27 mouse cellular contexts compared by ENCODE assay signal in genomic region chr11:114618697-114619417, GRCm38 (mm10). TPM values are rescaled to one million over a fixed set of nuclear protein-coding genes. Genes with fewer than 3 reads are reported as not detected.
DNase-seq lines count a peak whose midpoint lies in the region; ATAC-seq lines count a peak whose summit lies in the region.
"Had no signal": no experiment of that assay in that cellular context is flagged by ENCODE, and none has a peak within 500 bp of the region (broad histone marks: within the 10 kb centered on the region; RNA-seq: fewer than 3 reads in every experiment).

No protein-coding gene starts in this region.

- no peak overlapping the region for H3K4me3 ChIP-seq in heart, embryonic 11.5 days (ENCODE audit: low read depth, low read length)
- H3K4me3 ChIP-seq in neural tube, embryonic 15.5 days (replicated peaks) = no peak overlapping the region
- H3K4me3 ChIP-seq: heart, embryonic 15.5 days; hindbrain, embryonic 15.5 days; left cerebral cortex, adult 2 months; liver, embryonic 13.5 days; midbrain, embryonic 12.5 days had no signal

- H3K4me2 ChIP-seq in heart, embryonic 11.5 days = peak overlapping the region; percentile 35
- H3K4me2 ChIP-seq in neural tube, embryonic 15.5 days = no peak overlapping the region
- H3K4me2 ChIP-seq: heart, embryonic 15.5 days; hindbrain, embryonic 15.5 days; liver, embryonic 13.5 days; midbrain, embryonic 12.5 days had no signal

- no peak overlapping the region for H3K27ac ChIP-seq in heart, embryonic 11.5 days (ENCODE audit: low read depth, low read length)
- H3K27ac ChIP-seq in neural tube, embryonic 15.5 days (replicated peaks) = no peak overlapping the region
- H3K27ac ChIP-seq: heart, embryonic 15.5 days; hindbrain, embryonic 15.5 days; kidney, postnatal 0 days; left cerebral cortex, adult 2 months; liver, embryonic 13.5 days; midbrain, embryonic 12.5 days had no signal

- DNase-seq in heart, adult 18-20 months = no peak
- DNase-seq in ES-CJ7 (ENCODE audit: low read depth, low spot score) = peak; percentile 69
- peak; percentile 78 for DNase-seq in ZHBTc4 (ENCODE audit: low read depth, low spot score)
- DNase-seq in telencephalon, adult 2 months (ENCODE audit: low read depth, low spot score) = peak; percentile 16
- DNase-seq in gastrocnemius, postnatal 25 days = no peak
- DNase-seq: adrenal gland, adult 8-10 months; cerebellum, adult 8-10 months; cerebellum, postnatal 36 days; embryo, embryonic 11 days; gastrocnemius, postnatal 36 days; kidney, adult 2 months; layer of hippocampus, adult 9-11 months; liver, embryonic 13.5 days; lung, adult 2 months; lung, postnatal 14 days; thymus, postnatal 25 days had no signal

- no peak for ATAC-seq in heart, embryonic 11.5 days (replicated peaks; ENCODE audit: insufficient number of reproducible peaks, low FRiP score, low TSS enrichment)
- ATAC-seq in neural tube, embryonic 15.5 days (ENCODE audit: low FRiP score) = no peak
- ATAC-seq: activated CD4-positive, CD25-positive, alpha-beta regulatory T cell, adult 4 months; forebrain, embryonic 14.5 days; Patski had no signal

- H3K36me3 ChIP-seq in heart, embryonic 11.5 days (ENCODE audit: control insufficient read depth, insufficient read depth, low read length) = no peaks in the 10 kb centered on the region
- H3K36me3 ChIP-seq in neural tube, embryonic 15.5 days = no peaks in the 10 kb centered on the region
- H3K36me3 ChIP-seq: G1E; heart, embryonic 15.5 days; hindbrain, embryonic 15.5 days; liver, embryonic 13.5 days; midbrain, embryonic 12.5 days had no signal

- peaks cover 5% of the 10 kb centered on the region; the same call in 1 of the 2 replicates for H3K4me1 ChIP-seq in heart, embryonic 11.5 days (ENCODE audit: control insufficient read depth, insufficient read depth, low read length)
- no peaks in the 10 kb centered on the region for H3K4me1 ChIP-seq in neural tube, embryonic 15.5 days
- H3K4me1 ChIP-seq: hindbrain, embryonic 15.5 days; liver, embryonic 13.5 days; midbrain, embryonic 12.5 days had no signal

- H3K9me3 ChIP-seq in heart, embryonic 11.5 days (replicated peaks; ENCODE audit: control insufficient read depth, low read length) = no peaks in the 10 kb centered on the region
- no peaks in the 10 kb centered on the region for H3K9me3 ChIP-seq in neural tube, embryonic 15.5 days (replicated peaks)
- H3K9me3 ChIP-seq: heart, embryonic 15.5 days; hindbrain, embryonic 15.5 days; liver, embryonic 13.5 days; midbrain, embryonic 12.5 days had no signal

- 44% methylated on average over 17 of the region's 17 CpGs for WGBS in heart, embryonic 11.5 days (ENCODE audit: insufficient replicate concordance)
- WGBS in neural tube, embryonic 15.5 days = 42% methylated on average over 17 of the region's 17 CpGs

- no peaks in the 10 kb centered on the region for H3K27me3 ChIP-seq in heart, embryonic 11.5 days (ENCODE audit: control insufficient read depth, insufficient read depth, low read length)
- no peaks in the 10 kb centered on the region for H3K27me3 ChIP-seq in neural tube, embryonic 15.5 days (replicated peaks)
- H3K27me3 ChIP-seq: hindbrain, embryonic 15.5 days; liver, embryonic 13.5 days; midbrain, embryonic 12.5 days had no signal

- 0 out of 2 replicates have a peak overlapping the region, but pooled peaks have one; percentile 16 for H3K9ac ChIP-seq in heart, embryonic 11.5 days (ENCODE audit: low read depth, low read length)
- no peak overlapping the region for H3K9ac ChIP-seq in neural tube, embryonic 15.5 days (replicated peaks)
- H3K9ac ChIP-seq: heart, embryonic 15.5 days; hindbrain, embryonic 15.5 days; liver, embryonic 13.5 days; midbrain, embryonic 12.5 days had no signal

RNA-seq across cellular contexts. Expression of gene Rpl38, which starts 49.5 kb away (rescaled TPM):
- polyA plus RNA-seq in heart, embryonic 11.5 days (2014; fragmentation: Nextera tagmentation; extraction: Ambion mirVana) = 781 and 853 TPM in 2 replicates
- total RNA-seq in heart, adult 18-20 months (2021) = 100 to 1,000 TPM; 681 to 698 TPM
- polyA plus RNA-seq in neural tube, embryonic 15.5 days (2015; fragmentation: Nextera tagmentation; extraction: Ambion mirVana) = 804 and 844 TPM in 2 replicates
- 100 to 1,000 TPM; 462 to 524 TPM for total RNA-seq in gastrocnemius, postnatal 25 days (2021)

RNA-seq across cellular contexts. Expression of gene Ttyh2, which starts 56.4 kb away (rescaled TPM):
- polyA plus RNA-seq in heart, embryonic 11.5 days (2014; fragmentation: Nextera tagmentation; extraction: Ambion mirVana) = 5.0 and 5.1 TPM in 2 replicates
- total RNA-seq in heart, adult 18-20 months (2021) = 1 to 10 TPM; 3.5 to 4.1 TPM
- 30.0 and 31.0 TPM in 2 replicates for polyA plus RNA-seq in neural tube, embryonic 15.5 days (2015; fragmentation: Nextera tagmentation; extraction: Ambion mirVana)
- total RNA-seq in gastrocnemius, postnatal 25 days (2021) = 10 to 100 TPM; 17.9 to 20.1 TPM

Comparison
In these comparisons a context has a peak if more than half of its experiments do, and no peak if none do; other contexts are left out.
1. DNase-seq: peak in ES-CJ7 (single experiment), ZHBTc4 (single experiment) and telencephalon, adult 2 months (single experiment); none in heart, adult 18-20 months (0 of 2) and gastrocnemius, postnatal 25 days (single experiment).